Mouse (Mus musculus) liver, embryonic 14.5 days (tissue): Measurements from ENCODE around the gene Hist1h1a.
A peak's percentile ranks its signal among the peaks of the same experiment; 100 is the strongest.

Experiments
- CTCF ChIP-seq: IDR thresholded peaks from 2 replicates; pipeline ENCODE4 v1.5.1; 2016; ENCODE audit warnings: antibody characterized with exemption, low read depth, control low read depth
- EP300 ChIP-seq: IDR thresholded peaks from 2 replicates; pipeline ENCODE4 v1.6.1; 2016; ENCODE audit warnings: antibody characterized with exemption, low read depth

GRCm38 (mm10) chr13:23792520-23792919 lies 29.1 kb downstream of the Hist1h1a start:
- TF ChIP-seq CTCF = peak; percentile 77
- TF ChIP-seq EP300 = no peak
